Mouse (Mus musculus): ENCODE measurements at regions not wholly inside any gene's neighbourhood (a gene's known extent, or its start where the extent isn't known, plus 50 kb on each side); places are given as distances from the start of the nearest gene placed in this dataset.

GRCm38 (mm10) chr4:39292348-39292845, 157.7 kb upstream of the 1700009N14Rik start:
- TF ChIP-seq CTCF (IDR thresholded peaks at IDR 0.05; ENCODE audit: low read depth) (no peak), EP300 (IDR thresholded peaks at IDR 0.05; ENCODE audit: low read depth) (no peak)
